Mouse (Mus musculus) heart, embryonic 13.5 days (tissue): ENCODE measurements around the gene Drap1. TPM values are rescaled to one million over a fixed set of nuclear protein-coding genes. Genes with fewer than 3 reads are reported as not detected.

ENCODE experiments used
- ATAC-seq: fragments of 200-750 bp; cut with Nextera tagmentation; 2 replicates; pipeline ENCODE4 v1.8.0; 2017; ENCODE audit warnings: moderate TSS enrichment; ENCODE audit not compliant: insufficient number of reproducible peaks, low FRiP score, low TSS enrichment; ENCODE audit errors: extremely low read depth
- H3K27ac ChIP-seq: fragments of 300-500 bp; sonication (generic); replicated peaks from 2 replicates; pipeline ENCODE4 v1.5.1; 2015; ENCODE audit warnings: moderate library complexity, mild to moderate bottlenecking, inconsistent platforms
- H3K27me3 ChIP-seq: fragments of 300-500 bp; sonication (generic); replicated peaks from 2 replicates; pipeline ENCODE4 v1.6.1; 2015; ENCODE audit warnings: mild to moderate bottlenecking, inconsistent platforms
- H3K36me3 ChIP-seq: fragments of 300-500 bp; sonication (generic); 2 replicates; pipeline ENCODE4 v1.6.1; 2015; ENCODE audit warnings: mild to moderate bottlenecking, inconsistent platforms
- H3K4me1 ChIP-seq: fragments of 300-500 bp; sonication (generic); 2 replicates; pipeline ENCODE4 v1.6.1; 2015; ENCODE audit warnings: inconsistent platforms
- H3K4me2 ChIP-seq: fragments of 300-500 bp; sonication (generic); 2 replicates; pipeline ENCODE4 v1.6.1; 2015; ENCODE audit warnings: inconsistent platforms, mild to moderate bottlenecking, moderate library complexity
- H3K4me3 ChIP-seq: fragments of 300-500 bp; sonication (generic); 2 replicates; pipeline ENCODE4 v1.5.1; 2015; ENCODE audit warnings: moderate library complexity, mild to moderate bottlenecking, inconsistent platforms
- H3K9ac ChIP-seq: fragments of 300-500 bp; sonication (generic); 2 replicates; pipeline ENCODE4 v1.6.1; 2015; ENCODE audit warnings: inconsistent platforms, mild to moderate bottlenecking, moderate library complexity
- H3K9me3 ChIP-seq: fragments of 300-500 bp; sonication (generic); 2 replicates; pipeline ENCODE4 v1.6.1; 2016; ENCODE audit warnings: inconsistent platforms
- WGBS: fragments of 180-500 bp; shearing (Covaris S2); methylation state at CpG from one replicate; pipeline ENCODE4 v1.1.7; 2015; ENCODE audit warnings: mixed read lengths; 5-methylcytosine and 5-hydroxymethylcytosine counted together
- polyA plus RNA-seq: library from polyadenylated mRNA; unstranded; fragments of >200 nt; fragmentation: Nextera tagmentation; extraction: Ambion mirVana; gene quantifications from 2 replicates; pipeline ENCODE4 v1.2.1, GENCODE M21; 2015

Gene Drap1
- polyA plus RNA-seq, 1 experiment from 2014 or later, result 190 TPM

DNA sequence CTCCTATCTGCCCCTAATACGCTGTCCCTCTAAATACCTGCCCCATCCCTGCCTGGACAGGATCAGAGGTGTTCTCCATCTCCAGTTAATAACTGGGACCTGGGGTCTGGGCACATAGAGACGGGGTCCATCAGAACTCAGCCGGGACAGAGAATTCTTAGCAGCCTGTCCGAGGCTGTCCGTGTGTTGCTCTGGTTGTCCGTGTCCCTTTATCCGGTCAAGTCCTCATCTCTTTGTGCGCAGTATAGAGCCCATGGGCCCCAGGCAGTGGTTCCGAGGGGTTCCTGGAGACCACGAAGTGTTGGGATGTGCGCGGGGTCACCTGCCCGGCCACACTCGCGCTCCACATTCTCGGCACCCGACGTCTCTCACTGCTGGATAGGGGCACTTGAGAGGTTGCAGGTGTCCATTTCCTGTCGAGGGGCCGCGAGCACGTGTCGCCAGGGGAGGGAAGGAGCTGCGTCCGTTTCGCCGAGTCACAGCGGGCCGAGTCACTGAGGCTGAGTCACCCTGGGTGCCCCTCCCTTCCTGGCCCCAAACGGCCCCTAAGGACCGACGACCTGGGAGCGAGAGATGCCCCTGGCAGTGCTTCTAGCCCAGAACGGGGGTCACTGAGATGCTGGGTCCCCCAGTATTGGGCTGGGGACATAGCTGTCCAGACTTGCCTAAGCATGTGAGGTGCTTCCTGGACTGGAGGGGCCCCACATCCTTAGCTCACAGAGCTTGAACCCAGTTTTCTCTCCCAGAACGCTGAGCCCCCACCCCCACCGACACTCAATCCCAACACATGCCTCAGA lies 23.8 kb upstream of the Drap1 start:
- peaks cover 23% of the 10 kb centered on the region for H3K4me1 ChIP-seq
- H3K4me3 ChIP-seq, result peak overlapping the region; percentile 66
- no peaks in the 10 kb centered on the region for H3K9me3 ChIP-seq
- H3K36me3 ChIP-seq, result peaks cover 4% of the 10 kb centered on the region
- 6% methylated on average over 36 of the region's 36 CpGs for WGBS
- H3K27ac ChIP-seq, result no peak overlapping the region
- H3K9ac ChIP-seq, result peak overlapping the region; percentile 76; the same call in 1 of the 2 replicates
- H3K4me2 ChIP-seq, result peak overlapping the region; percentile 94
- ATAC-seq, result peak; percentile 59; the same call in 1 of the 2 replicates
- H3K27me3 ChIP-seq, result peaks cover 80% of the 10 kb centered on the region

DNA sequence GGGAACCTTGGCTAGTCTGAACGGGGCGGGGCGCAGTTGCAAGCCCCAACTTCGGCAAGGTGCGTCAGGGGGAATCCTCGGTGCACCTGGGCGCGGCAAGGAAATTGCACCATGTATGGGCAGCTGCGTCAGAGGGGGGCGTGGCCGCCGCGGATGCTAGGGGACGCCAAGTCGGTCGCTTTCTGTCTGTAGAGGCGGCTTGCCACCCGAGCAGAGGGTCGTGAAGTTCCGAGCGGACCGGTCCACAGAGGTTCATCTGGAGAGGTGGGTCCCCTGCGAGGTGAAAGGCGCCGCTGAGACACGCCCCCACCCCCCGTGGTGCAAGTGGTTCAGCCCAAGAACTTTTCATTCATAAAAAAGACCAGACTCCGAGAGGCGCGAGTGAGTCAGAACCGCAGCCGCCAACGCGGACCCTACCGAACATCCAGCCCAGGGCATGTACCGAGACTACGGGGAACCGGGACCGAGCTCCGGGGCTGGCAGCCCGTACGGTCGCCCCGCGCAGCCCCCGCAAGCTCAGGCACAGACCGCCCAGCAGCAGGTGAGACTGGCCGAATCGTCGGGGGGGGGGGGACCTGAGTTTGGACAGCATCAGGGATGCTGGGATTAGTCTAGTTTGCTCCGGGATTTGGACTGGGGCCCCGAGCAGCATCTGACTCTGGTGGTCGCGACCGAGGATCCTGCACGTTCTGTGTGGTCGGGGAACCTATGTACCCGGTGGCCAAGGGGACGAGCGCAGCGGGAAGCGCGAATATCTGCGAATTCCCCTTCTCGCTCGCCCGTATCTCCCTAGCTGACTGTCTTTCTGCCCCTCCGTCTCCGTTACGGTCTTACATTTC lies 23.0 kb upstream of the Drap1 start, which contains the start of gene Fosl1:
Fosl1 (plus strand) TSS at position 33 of the 839 bp plus-strand sequence.
- H3K9ac ChIP-seq, result peak within 1 kb of the TSS; percentile 76
- peak; percentile 78 for ATAC-seq
- H3K4me2 ChIP-seq, result peak within 1 kb of the TSS; percentile 94
- H3K9me3 ChIP-seq, result no peaks in the 10 kb centered on the region
- WGBS, result under 1% methylated on average over 70 of the region's 70 CpGs
- H3K4me1 ChIP-seq, result peaks cover 23% of the 10 kb centered on the region
- H3K27ac ChIP-seq, result no peak within 1 kb of the TSS
- H3K36me3 ChIP-seq, result no peaks in the 10 kb centered on the region
- H3K27me3 ChIP-seq, result peaks cover 82% of the 10 kb centered on the region
- peak within 1 kb of the TSS; percentile 66 for H3K4me3 ChIP-seq

DNA sequence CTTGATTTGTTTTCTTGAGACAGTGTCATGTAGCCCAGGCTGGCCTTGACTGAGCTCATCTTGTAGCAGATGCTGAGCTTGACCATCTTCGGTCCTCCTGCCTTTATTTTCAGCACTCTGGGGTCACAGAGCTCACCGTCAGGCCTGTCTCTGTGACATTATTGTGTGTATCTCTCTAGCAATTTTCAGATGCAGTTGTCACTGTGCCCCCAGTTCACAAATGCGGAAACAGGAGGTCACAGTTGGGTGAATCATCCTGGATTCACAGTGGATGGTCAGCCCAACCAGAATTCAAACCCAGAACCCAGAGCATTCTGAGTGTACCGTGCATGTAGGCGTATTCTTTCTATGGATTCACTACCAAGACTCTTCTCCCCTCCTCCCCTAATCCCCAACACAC lies 21.0 kb upstream of the Drap1 start:
- no peak overlapping the region for H3K4me3 ChIP-seq
- peaks cover 74% of the 10 kb centered on the region for H3K27me3 ChIP-seq
- H3K4me1 ChIP-seq, result peaks cover 23% of the 10 kb centered on the region
- no peak for ATAC-seq
- no peak overlapping the region for H3K4me2 ChIP-seq
- no peak overlapping the region for H3K9ac ChIP-seq
- no peaks in the 10 kb centered on the region for H3K36me3 ChIP-seq
- H3K27ac ChIP-seq, result no peak overlapping the region
- H3K9me3 ChIP-seq, result no peaks in the 10 kb centered on the region
- 81% methylated on average over 5 of the region's 5 CpGs for WGBS

DNA sequence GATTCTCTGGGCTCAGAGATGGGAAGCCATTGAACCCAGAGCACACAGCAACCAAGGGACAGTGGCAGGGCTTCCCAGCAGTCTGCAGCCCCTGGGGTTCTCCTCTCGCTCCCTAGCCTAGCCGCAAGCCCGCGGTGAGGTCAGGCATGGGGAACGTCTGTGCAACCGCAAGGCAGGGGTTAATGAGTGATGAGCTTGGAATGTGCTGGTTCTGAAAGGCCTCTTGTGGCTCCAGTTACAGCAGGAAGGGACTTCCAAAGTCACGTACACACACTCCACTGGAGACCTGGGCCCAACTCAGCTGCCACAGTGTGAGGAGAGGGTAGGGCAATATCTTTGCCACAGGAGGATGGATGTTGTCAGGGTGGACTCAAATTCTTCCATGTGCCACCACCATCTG lies 20.2 kb upstream of the Drap1 start:
- Histone ChIP-seq H3K9me3 (peaks cover 6% of the 10 kb centered on the region; the same call in 1 of the 2 replicates), H3K36me3 (no peaks in the 10 kb centered on the region), H3K4me1 (peaks cover 19% of the 10 kb centered on the region), H3K4me3 (no peak overlapping the region), H3K27me3 (peaks cover 66% of the 10 kb centered on the region), H3K27ac (no peak overlapping the region), H3K4me2 (no peak overlapping the region), H3K9ac (no peak overlapping the region)
- 29% methylated on average over 7 of the region's 7 CpGs for WGBS
- no peak for ATAC-seq

DNA sequence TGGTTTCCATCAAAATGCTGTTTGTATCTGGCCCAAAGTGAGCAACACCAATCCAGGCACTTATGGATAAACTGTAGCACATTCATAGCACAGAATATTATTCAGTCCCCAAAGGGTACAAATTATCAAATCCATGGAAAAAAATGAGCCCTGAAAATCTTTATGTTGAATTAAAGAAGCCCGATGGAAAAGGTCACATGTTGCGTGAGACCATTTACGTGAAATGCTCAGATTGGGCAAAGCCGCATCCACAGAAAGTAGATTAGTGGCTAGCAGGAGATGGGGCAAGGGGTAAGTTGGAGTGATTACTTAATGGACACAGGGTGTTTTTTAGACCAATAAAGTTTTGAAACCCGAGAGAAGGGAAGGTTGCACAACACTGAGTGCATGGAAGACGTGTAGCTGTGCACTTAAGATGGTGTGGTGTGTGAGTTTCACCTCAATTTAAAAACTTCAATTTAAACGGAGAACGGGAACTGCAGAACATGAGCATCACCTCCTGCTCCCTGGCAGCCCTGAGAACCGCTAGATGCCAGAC lies 19.7 kb upstream of the Drap1 start:
- ATAC-seq, result no peak

DNA sequence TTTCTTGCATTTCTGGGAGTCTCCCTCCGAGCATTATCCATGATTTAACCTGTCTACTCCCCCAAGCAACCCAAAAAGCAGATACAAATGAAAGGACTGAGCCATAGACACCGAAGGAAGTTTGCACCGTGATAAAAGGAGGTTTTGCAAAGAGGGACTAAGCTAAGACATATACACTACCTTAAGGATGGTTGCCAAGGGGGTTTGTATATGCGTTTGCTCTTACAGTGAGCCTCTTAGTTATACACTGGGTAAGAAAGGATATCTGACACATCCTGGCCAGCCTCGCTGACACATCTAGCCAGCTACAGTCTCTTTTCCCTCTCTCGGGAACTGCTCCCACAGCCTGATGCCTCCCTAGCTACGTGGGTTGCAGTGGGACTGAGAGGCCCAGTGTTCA lies 9.2 kb upstream of the Drap1 start:
- no peak for ATAC-seq
- Histone ChIP-seq H3K27ac (peak overlapping the region; percentile 74), H3K36me3 (no peaks in the 10 kb centered on the region), H3K9me3 (no peaks in the 10 kb centered on the region), H3K4me2 (peak overlapping the region; percentile 75), H3K4me1 (peaks cover 19% of the 10 kb centered on the region), H3K27me3 (peaks cover 12% of the 10 kb centered on the region; the same call in 1 of the 2 replicates), H3K9ac (peak overlapping the region; percentile 79), H3K4me3 (0 out of 2 replicates have a peak overlapping the region, but pooled peaks have one; percentile 49)
- 46% methylated on average over 7 of the region's 7 CpGs for WGBS

More for the DNA sequence above, 19.7 kb upstream of the Drap1 start:
- H3K9me3 ChIP-seq, result peaks cover 6% of the 10 kb centered on the region; the same call in 1 of the 2 replicates
- H3K9ac ChIP-seq, result no peak overlapping the region
- H3K27me3 ChIP-seq, result peaks cover 61% of the 10 kb centered on the region
- H3K27ac ChIP-seq, result no peak overlapping the region
- no peaks in the 10 kb centered on the region for H3K36me3 ChIP-seq
- no peak overlapping the region for H3K4me2 ChIP-seq
- WGBS, result 56% methylated on average over 9 of the region's 9 CpGs
- no peak overlapping the region for H3K4me3 ChIP-seq
- H3K4me1 ChIP-seq, result peaks cover 19% of the 10 kb centered on the region

DNA sequence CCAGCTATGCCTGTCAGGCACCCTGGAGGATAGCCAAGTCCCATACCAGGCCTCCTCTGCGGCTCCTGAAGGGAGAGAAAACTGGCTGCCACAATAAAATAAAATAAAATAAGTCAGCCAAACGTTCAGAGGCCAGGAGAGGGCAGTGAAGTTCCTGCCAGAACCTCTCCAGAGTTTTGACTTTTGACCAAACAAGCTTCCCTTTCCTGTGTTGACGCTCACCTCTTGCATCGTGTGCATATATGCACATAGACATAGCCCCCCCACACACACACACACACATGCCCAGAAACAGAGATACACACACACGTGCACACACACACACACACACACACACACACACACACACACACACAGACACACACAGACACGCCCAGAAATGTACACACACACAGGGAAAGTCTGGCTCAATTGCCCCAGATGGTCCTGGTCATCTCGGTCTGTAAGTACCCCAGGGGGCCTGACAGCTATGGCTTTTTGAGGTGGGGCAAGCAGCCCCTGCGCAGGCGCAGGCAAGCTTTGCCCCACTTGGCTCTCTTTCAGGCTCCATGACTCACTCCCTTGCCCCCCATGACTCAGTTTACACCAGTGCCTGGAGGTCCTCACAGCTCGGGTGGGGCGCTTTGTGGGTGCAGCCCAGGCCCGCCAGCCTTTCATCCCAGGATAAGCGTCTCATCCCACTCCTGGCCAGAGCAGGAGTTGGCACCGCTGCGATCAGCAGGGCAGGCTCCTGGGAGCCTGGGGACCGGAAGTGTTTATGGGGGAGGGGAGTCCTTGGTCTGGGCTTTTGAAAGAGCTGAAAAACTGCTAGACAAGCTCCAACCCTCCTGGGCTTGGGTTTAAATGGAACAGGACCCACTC lies 8.4 kb upstream of the Drap1 start:
- peak overlapping the region; percentile 74 for H3K27ac ChIP-seq
- peaks cover 12% of the 10 kb centered on the region; the same call in 1 of the 2 replicates for H3K27me3 ChIP-seq
- no peaks in the 10 kb centered on the region for H3K36me3 ChIP-seq
- WGBS, result 8% methylated on average over 16 of the region's 16 CpGs
- ATAC-seq, result peak; percentile 56; the same call in 1 of the 2 replicates
- H3K4me3 ChIP-seq, result peak overlapping the region; percentile 49
- H3K4me1 ChIP-seq, result peaks cover 19% of the 10 kb centered on the region
- H3K9me3 ChIP-seq, result no peaks in the 10 kb centered on the region
- peak overlapping the region; percentile 75 for H3K4me2 ChIP-seq
- H3K9ac ChIP-seq, result peak overlapping the region; percentile 79

DNA sequence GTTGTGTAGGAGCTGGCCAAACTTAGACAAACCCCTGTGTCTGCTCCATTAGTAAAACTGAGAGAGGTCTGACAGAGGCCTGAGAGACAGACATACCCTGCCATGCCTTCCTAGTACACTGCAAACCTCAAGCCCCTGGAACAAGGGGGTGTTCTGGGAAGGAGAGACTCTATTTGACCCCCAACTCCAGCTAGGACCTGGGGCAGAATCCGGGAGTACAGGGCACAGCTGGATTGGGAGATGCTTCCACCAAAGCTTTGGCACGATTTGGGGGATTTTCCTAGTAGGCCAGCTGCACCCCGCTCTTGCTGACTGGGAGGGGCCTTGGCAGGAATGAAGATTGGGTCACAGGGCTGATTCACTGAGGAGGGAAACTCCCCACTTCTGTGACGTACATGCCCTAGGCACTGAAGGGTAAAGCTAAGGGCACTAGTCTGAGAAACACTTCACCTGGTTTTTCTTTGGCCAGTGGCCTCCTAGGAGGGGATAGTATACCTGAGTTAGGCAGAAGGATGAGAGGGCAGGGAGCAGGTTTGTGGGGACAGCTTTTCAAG lies 7.2 kb upstream of the Drap1 start:
- peaks cover 6% of the 10 kb centered on the region; the same call in 1 of the 2 replicates for H3K27me3 ChIP-seq

DNA sequence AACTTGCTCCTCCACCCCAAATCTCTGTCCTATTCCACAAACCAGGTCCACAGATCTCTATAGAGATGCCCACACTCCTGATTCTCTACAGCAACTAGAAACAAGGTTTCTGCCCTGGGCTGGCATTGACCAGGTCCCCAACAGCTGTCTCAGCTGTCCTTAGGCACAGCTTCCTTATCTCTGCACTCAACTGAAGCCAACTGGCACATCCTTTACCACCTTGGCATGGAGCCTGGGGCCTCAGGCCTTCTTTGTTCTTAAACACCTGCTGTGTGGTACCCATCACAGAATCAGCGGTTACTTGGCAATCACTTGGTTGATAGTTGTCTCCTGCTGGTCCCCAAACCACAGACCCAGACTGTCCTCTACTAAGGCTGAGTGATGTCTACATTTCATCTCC lies 5.6 kb upstream of the Drap1 start:
- H3K27ac ChIP-seq, result no peak overlapping the region
- peaks cover under 1% of the 10 kb centered on the region; the same call in 1 of the 2 replicates for H3K27me3 ChIP-seq
- H3K4me2 ChIP-seq, result no peak overlapping the region
- peaks cover 36% of the 10 kb centered on the region for H3K4me1 ChIP-seq
- WGBS, result 82% methylated on average over 1 of the region's 1 CpGs
- H3K9me3 ChIP-seq, result no peaks in the 10 kb centered on the region
- H3K9ac ChIP-seq, result no peak overlapping the region
- no peak overlapping the region for H3K4me3 ChIP-seq
- H3K36me3 ChIP-seq, result peaks cover 20% of the 10 kb centered on the region
- no peak for ATAC-seq

More for the DNA sequence above, 7.2 kb upstream of the Drap1 start:
- no peak for ATAC-seq
- 64% methylated on average over 4 of the region's 4 CpGs for WGBS
- Histone ChIP-seq H3K4me3 (no peak overlapping the region), H3K9me3 (no peaks in the 10 kb centered on the region), H3K4me2 (no peak overlapping the region), H3K27ac (no peak overlapping the region), H3K36me3 (peaks cover 9% of the 10 kb centered on the region), H3K4me1 (peaks cover 22% of the 10 kb centered on the region), H3K9ac (no peak overlapping the region)

DNA sequence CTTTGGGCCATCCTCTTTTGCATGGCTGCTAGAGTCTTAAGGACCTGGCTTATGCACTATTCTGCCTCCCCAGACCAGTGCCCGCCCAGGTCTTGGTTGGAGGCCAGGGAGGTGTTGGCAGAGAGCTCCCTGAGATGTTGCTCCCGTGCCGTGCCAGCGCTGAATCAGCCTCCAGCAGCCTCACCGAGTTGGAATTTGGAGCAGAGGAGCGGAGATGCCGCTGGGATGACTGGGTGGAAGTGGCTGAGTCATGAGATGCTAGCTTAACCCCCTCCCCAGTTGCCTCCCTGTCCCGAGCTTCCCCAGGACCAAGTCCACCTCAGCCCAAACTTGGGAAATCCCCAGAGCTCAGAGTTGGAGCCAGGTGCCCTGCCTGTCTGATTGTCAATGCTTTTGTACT lies 5.0 kb upstream of the Drap1 start:
- H3K9ac ChIP-seq, result no peak overlapping the region
- peaks cover 20% of the 10 kb centered on the region for H3K36me3 ChIP-seq
- no peak overlapping the region for H3K4me2 ChIP-seq
- no peak overlapping the region for H3K27ac ChIP-seq
- ATAC-seq, result no peak
- H3K4me3 ChIP-seq, result no peak overlapping the region
- WGBS, result 55% methylated on average over 8 of the region's 8 CpGs
- peaks cover 36% of the 10 kb centered on the region for H3K4me1 ChIP-seq
- no peaks in the 10 kb centered on the region for H3K27me3 ChIP-seq
- no peaks in the 10 kb centered on the region for H3K9me3 ChIP-seq
